Mouse (Mus musculus) forebrain, embryonic 13.5 days (tissue): Measurements from ENCODE around the gene Focad. TPM values are rescaled to one million over a fixed set of nuclear protein-coding genes. Genes with fewer than 3 reads are reported as not detected.

ENCODE experiments used
- ATAC-seq: fragments of 200-750 bp; cut with Nextera tagmentation; 2 replicates; pipeline ENCODE4 v1.8.0; 2017
- H3K27ac ChIP-seq: fragments of 300-500 bp; sonication (generic); 2 replicates; pipeline ENCODE4 v1.5.1; 2015; ENCODE audit warnings: inconsistent platforms, mild to moderate bottlenecking, moderate library complexity
- H3K27me3 ChIP-seq: fragments of 300-500 bp; sonication (generic); 2 replicates; pipeline ENCODE4 v1.6.1; 2015; ENCODE audit warnings: mild to moderate bottlenecking, inconsistent platforms
- H3K36me3 ChIP-seq: fragments of 300-500 bp; sonication (generic); 2 replicates; pipeline ENCODE4 v1.6.1; 2015; ENCODE audit warnings: mild to moderate bottlenecking, inconsistent platforms; ENCODE audit not compliant: poor library complexity, severe bottlenecking
- H3K4me1 ChIP-seq: fragments of 300-500 bp; sonication (generic); 2 replicates; pipeline ENCODE4 v1.6.1; 2015; ENCODE audit warnings: inconsistent platforms
- H3K4me2 ChIP-seq: fragments of 300-500 bp; sonication (generic); 2 replicates; pipeline ENCODE4 v1.6.1; 2015; ENCODE audit warnings: inconsistent platforms, mild to moderate bottlenecking, moderate library complexity
- H3K4me3 ChIP-seq: fragments of 300-500 bp; sonication (generic); 2 replicates; pipeline ENCODE4 v1.5.1; 2015; ENCODE audit warnings: mild to moderate bottlenecking, inconsistent platforms
- H3K9ac ChIP-seq: fragments of 300-500 bp; sonication (generic); 2 replicates; pipeline ENCODE4 v1.6.1; 2015; ENCODE audit warnings: mild to moderate bottlenecking, inconsistent platforms
- H3K9me3 ChIP-seq: fragments of 300-500 bp; sonication (generic); replicated peaks from 2 replicates; pipeline ENCODE4 v1.6.1; 2016; ENCODE audit warnings: inconsistent platforms
- WGBS: fragments of 180-500 bp; shearing (Covaris S2); methylation state at CpG from one replicate; pipeline ENCODE4 v1.1.7; 2015; 5-methylcytosine and 5-hydroxymethylcytosine counted together
- microRNA counts: library from miRNA; unstranded; fragments of <30 nt; microRNA quantifications from one replicate; lab custom pipeline; 2016
- microRNA-seq: library from miRNA; unstranded; fragments of <30 nt; microRNA quantifications from one replicate; pipeline ENCODE4, GENCODE M21; 2016
- polyA plus RNA-seq: library from polyadenylated mRNA; unstranded; fragments of >200 nt; fragmentation: Nextera tagmentation; extraction: Ambion mirVana; gene quantifications from 2 replicates; pipeline ENCODE4 v1.2.1, GENCODE M21; 2015

Focad gene
- polyA plus RNA-seq, 1 experiment from 2014 or later = 10.3 TPM

DNA sequence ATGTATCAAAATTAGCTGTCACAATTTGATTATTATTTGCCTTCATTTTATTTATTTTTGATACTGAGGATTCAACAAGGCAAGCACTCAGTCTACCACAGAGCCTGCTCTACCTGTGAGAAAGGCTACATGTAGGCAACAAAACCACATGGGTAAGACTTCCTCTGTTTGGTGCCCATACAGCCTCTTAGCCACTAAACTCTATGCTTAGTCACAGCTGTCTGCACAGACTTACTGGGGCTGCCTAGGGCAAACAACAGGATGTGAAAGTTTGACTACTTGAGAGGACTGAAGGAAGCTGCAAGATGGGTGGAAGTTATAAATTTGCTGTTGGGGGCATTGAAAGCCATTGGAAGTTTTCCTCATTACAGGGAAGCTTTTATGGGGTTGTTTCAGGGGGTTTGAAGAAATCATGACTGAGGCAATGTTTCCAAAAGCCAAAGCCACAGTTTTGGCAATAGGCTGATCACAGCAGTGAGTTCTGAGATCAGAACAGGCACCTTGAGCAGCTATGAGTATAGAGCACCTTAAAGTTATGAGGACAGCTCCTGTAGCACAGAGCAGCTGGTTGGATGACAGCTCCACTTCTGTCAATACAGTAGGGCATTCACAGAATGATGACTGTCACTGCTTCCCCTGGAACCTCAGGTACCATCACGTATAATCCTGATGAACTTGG, 355.8 kb downstream of the Focad start:
- Histone ChIP-seq H3K4me1 (no peaks in the 10 kb centered on the region), H3K9me3 (no peaks in the 10 kb centered on the region), H3K4me3 (no peak overlapping the region), H3K9ac (no peak overlapping the region), H3K27ac (no peak overlapping the region), H3K27me3 (no peaks in the 10 kb centered on the region), H3K4me2 (no peak overlapping the region), H3K36me3 (no peaks in the 10 kb centered on the region)
- ATAC-seq = no peak
- WGBS = 93% methylated on average over 1 of the region's 1 CpGs

GRCm38 (mm10) chr4:88458093-88458492, 363.7 kb downstream of the Focad start:
- no peak overlapping the region for H3K9ac ChIP-seq
- no peaks in the 10 kb centered on the region for H3K36me3 ChIP-seq
- ATAC-seq = no peak
- H3K4me2 ChIP-seq = no peak overlapping the region
- H3K27ac ChIP-seq = no peak overlapping the region
- WGBS = 86% methylated on average over 1 of the region's 1 CpGs
- H3K4me3 ChIP-seq = no peak overlapping the region
- H3K4me1 ChIP-seq = no peaks in the 10 kb centered on the region
- H3K9me3 ChIP-seq = no peaks in the 10 kb centered on the region
- no peaks in the 10 kb centered on the region for H3K27me3 ChIP-seq

GRCm38 (mm10) chr4:88458673-88459072, 364.2 kb downstream of the Focad start:
- 83% methylated on average over 2 of the region's 2 CpGs for WGBS

More at GRCm38 (mm10) chr4:88458673-88459072, 364.2 kb downstream of the Focad start:
- no peaks in the 10 kb centered on the region for H3K36me3 ChIP-seq
- H3K9me3 ChIP-seq = no peaks in the 10 kb centered on the region
- ATAC-seq = no peak
- no peak overlapping the region for H3K9ac ChIP-seq
- H3K4me1 ChIP-seq = no peaks in the 10 kb centered on the region
- H3K27me3 ChIP-seq = no peaks in the 10 kb centered on the region
- H3K4me3 ChIP-seq = no peak overlapping the region
- H3K27ac ChIP-seq = no peak overlapping the region
- H3K4me2 ChIP-seq = no peak overlapping the region

MicroRNAs encoded within 50 kb of the gene (microRNA counts, 519-probe panel; counts per million panel counts)
- microRNA mmu-miR-491 (lab: Ali Mortazavi, UCI) = 177 counts per million, percentile 53 among the panel's probes with 10 or more counts

Small RNAs within 50 kb of the gene (microRNA-seq; reads per million reads assigned to microRNA genes)
- 2.4 reads per million for gene Mir491

Other genes with a start within 250 kb of the Focad start
- gene Mllt3, start 61.3 kb upstream of the Focad start, polyA plus RNA-seq = 107 and 116 TPM in 2 replicates